Mouse (Mus musculus) intestine, postnatal 0 days (tissue): ENCODE measurements around the gene Wdr78. TPM values are rescaled to one million over a fixed set of nuclear protein-coding genes. Genes with fewer than 3 reads are reported as not detected.

ENCODE experiments used
- ATAC-seq: fragments of 200-750 bp; cut with Nextera tagmentation; 2 replicates; pipeline ENCODE4 v1.8.0; 2017; ENCODE audit warnings: mild to moderate bottlenecking, moderate TSS enrichment, moderate library complexity
- H3K27ac ChIP-seq: fragments of 300-500 bp; sonication (generic); 2 replicates; pipeline ENCODE4 v1.5.1; 2014; ENCODE audit warnings: mild to moderate bottlenecking, low read depth, low read length, moderate library complexity
- H3K27me3 ChIP-seq: fragments of 300-500 bp; sonication (generic); replicated peaks from 2 replicates; pipeline ENCODE4 v1.6.1; 2014; ENCODE audit warnings: low read length, mixed read lengths; ENCODE audit not compliant: control insufficient read depth, insufficient read depth
- H3K36me3 ChIP-seq: fragments of 300-500 bp; sonication (generic); 2 replicates; pipeline ENCODE4 v1.6.1; 2014; ENCODE audit warnings: mild to moderate bottlenecking, moderate library complexity; ENCODE audit not compliant: control insufficient read depth, insufficient read depth
- H3K4me1 ChIP-seq: fragments of 300-500 bp; sonication (generic); replicated peaks from 2 replicates; pipeline ENCODE4 v1.6.1; 2014; ENCODE audit warnings: antibody characterized with exemption, low read length, mixed read lengths; ENCODE audit not compliant: control insufficient read depth, insufficient read depth
- H3K4me2 ChIP-seq: fragments of 300-500 bp; sonication (generic); replicated peaks from 2 replicates; pipeline ENCODE4 v1.6.1; 2014; ENCODE audit warnings: low read depth, mild to moderate bottlenecking, moderate library complexity
- H3K4me3 ChIP-seq: fragments of 300-500 bp; sonication (generic); 2 replicates; pipeline ENCODE4 v1.5.1; 2014; ENCODE audit warnings: low read depth, low read length
- H3K9ac ChIP-seq: fragments of 300-500 bp; sonication (generic); 2 replicates; pipeline ENCODE4 v1.6.1; 2014; ENCODE audit warnings: mild to moderate bottlenecking, low read depth, low read length
- H3K9me3 ChIP-seq: fragments of 300-500 bp; sonication (generic); 2 replicates; pipeline ENCODE4 v1.6.1; 2016; ENCODE audit warnings: mixed run types; ENCODE audit not compliant: control insufficient read depth
- CTCF ChIP-seq: sonication (generic); IDR thresholded peaks from 2 replicates; pipeline ENCODE4 v1.5.1; 2016; ENCODE audit warnings: low read depth, mild to moderate bottlenecking, control low read depth, antibody characterized with exemption, moderate library complexity
- WGBS: fragments of 180-500 bp; shearing (Covaris S2); extraction: QIAGEN DNeasy Blood & Tissue Kit; methylation state at CpG from one replicate; pipeline ENCODE4 v1.1.7; 2014; 5-methylcytosine and 5-hydroxymethylcytosine counted together
- polyA plus RNA-seq: library from polyadenylated mRNA; unstranded; fragments of >200 nt; fragmentation: Nextera tagmentation; extraction: Ambion mirVana; gene quantifications from 2 replicates; pipeline ENCODE4 v1.2.1, GENCODE M21; 2015

Wdr78 gene
- polyA plus RNA-seq, 1 experiment from 2014 or later = 0.37 TPM

GRCm38 (mm10) chr4:103123606-103124005 is 9.3 kb upstream of the Wdr78 start:
- Histone ChIP-seq H3K27me3 (no peaks in the 10 kb centered on the region), H3K36me3 (no peaks in the 10 kb centered on the region), H3K4me2 (no peak overlapping the region), H3K4me3 (no peak overlapping the region), H3K9ac (no peak overlapping the region), H3K9me3 (no peaks in the 10 kb centered on the region), H3K4me1 (peaks cover 15% of the 10 kb centered on the region), H3K27ac (no peak overlapping the region)
- TF ChIP-seq CTCF = no peak
- no peak for ATAC-seq

GRCm38 (mm10) chr4:103123086-103123485 is 8.7 kb upstream of the Wdr78 start:
- Histone ChIP-seq H3K9ac (no peak overlapping the region), H3K4me1 (peaks cover 15% of the 10 kb centered on the region), H3K27ac (no peak overlapping the region), H3K9me3 (no peaks in the 10 kb centered on the region), H3K36me3 (no peaks in the 10 kb centered on the region), H3K27me3 (no peaks in the 10 kb centered on the region), H3K4me2 (peak overlapping the region; percentile 32; the same call in 1 of the 2 replicates), H3K4me3 (no peak overlapping the region)
- ATAC-seq = no peak
- 52% methylated on average over 2 of the region's 2 CpGs for WGBS
- no peak for TF ChIP-seq CTCF

- TF ChIP-seq CTCF = no peak
- peaks cover 5% of the 10 kb centered on the region for H3K36me3 ChIP-seq
- ATAC-seq = no peak
- WGBS = 74% methylated on average over 9 of the region's 9 CpGs
- no peak overlapping the region for H3K9ac ChIP-seq
- H3K27me3 ChIP-seq = no peaks in the 10 kb centered on the region
- peak overlapping the region; percentile 67 for H3K4me2 ChIP-seq
- no peak overlapping the region for H3K27ac ChIP-seq
- peak overlapping the region; percentile 88 for H3K4me3 ChIP-seq
- no peaks in the 10 kb centered on the region for H3K9me3 ChIP-seq
- peaks cover 15% of the 10 kb centered on the region for H3K4me1 ChIP-seq
Measured at GRCm38 (mm10) chr4:103120874-103121389, 6.6 kb upstream of the Wdr78 start.

- peaks cover 5% of the 10 kb centered on the region for H3K36me3 ChIP-seq
- peak overlapping the region; percentile 67 for H3K4me2 ChIP-seq
- H3K4me3 ChIP-seq = peak overlapping the region; percentile 88
- H3K27ac ChIP-seq = peak overlapping the region; percentile 99; the same call in 1 of the 2 replicates
- no peak for ATAC-seq
- no peak for TF ChIP-seq CTCF
- peaks cover 13% of the 10 kb centered on the region for H3K4me1 ChIP-seq
- no peaks in the 10 kb centered on the region for H3K9me3 ChIP-seq
- 9% methylated on average over 3 of the region's 3 CpGs for WGBS
- H3K9ac ChIP-seq = no peak overlapping the region
- no peaks in the 10 kb centered on the region for H3K27me3 ChIP-seq
Measured at GRCm38 (mm10) chr4:103120395-103120794, 6.0 kb upstream of the Wdr78 start.

- Histone ChIP-seq H3K27me3 (no peaks in the 10 kb centered on the region), H3K27ac (peak overlapping the region; percentile 99), H3K4me3 (peak overlapping the region; percentile 88), H3K4me2 (peak overlapping the region; percentile 67), H3K36me3 (peaks cover 5% of the 10 kb centered on the region), H3K4me1 (peaks cover 9% of the 10 kb centered on the region; the same call in 1 of the 2 replicates), H3K9me3 (no peaks in the 10 kb centered on the region), H3K9ac (peak overlapping the region; percentile 99)
- TF ChIP-seq CTCF = no peak
- no peak for ATAC-seq
- WGBS = 11% methylated on average over 4 of the region's 4 CpGs
Measured at GRCm38 (mm10) chr4:103120028-103120384, 5.7 kb upstream of the Wdr78 start.

GRCm38 (mm10) chr4:103119229-103120027 is 5.1 kb upstream of the Wdr78 start:
- no peaks in the 10 kb centered on the region for H3K27me3 ChIP-seq
- peak; percentile 76 for ATAC-seq
- H3K4me2 ChIP-seq = peak overlapping the region; percentile 67
- peaks cover 5% of the 10 kb centered on the region for H3K36me3 ChIP-seq
- peaks cover 10% of the 10 kb centered on the region; the same call in 1 of the 2 replicates for H3K4me1 ChIP-seq
- peak; percentile 20; the same call in 1 of the 2 replicates for TF ChIP-seq CTCF
- WGBS = under 1% methylated on average over 79 of the region's 111 CpGs
- no peaks in the 10 kb centered on the region for H3K9me3 ChIP-seq
- peak overlapping the region; percentile 88 for H3K4me3 ChIP-seq
- H3K9ac ChIP-seq = peak overlapping the region; percentile 99
- peak overlapping the region; percentile 99 for H3K27ac ChIP-seq
